Mouse (Mus musculus): ENCODE results near the gene Tk1. TPM values are rescaled to one million over a fixed set of nuclear protein-coding genes. Genes with fewer than 3 reads are reported as not detected.

Gene Tk1
- polyA plus RNA-seq, 1 experiment from 2014 or later, result 51.6 TPM

- H3K27me3 ChIP-seq (ENCODE audit: insufficient read depth, low read length), result no peaks in the 10 kb centered on the region
- H3K9ac ChIP-seq (ENCODE audit: low read depth, low read length), result no peak overlapping the region
- no peaks in the 10 kb centered on the region for H3K9me3 ChIP-seq (replicated peaks; ENCODE audit: low read length)
- H3K4me1 ChIP-seq (replicated peaks; ENCODE audit: insufficient read depth, low read length), result no peaks in the 10 kb centered on the region
- H3K27ac ChIP-seq, result no peak overlapping the region
- WGBS, result 91% methylated on average over 10 of the region's 10 CpGs
- no peak for ATAC-seq (replicated peaks; ENCODE audit: low FRiP score, low read depth)
- H3K4me2 ChIP-seq (ENCODE audit: low read length), result no peak overlapping the region
- no peak for TF ChIP-seq CTCF (IDR thresholded peaks at IDR 0.05; ENCODE audit: low read depth)
- no peak overlapping the region for H3K4me3 ChIP-seq (replicated peaks; ENCODE audit: low read depth, low read length)
- no peak for DNase-seq (ENCODE audit: low spot score)
- peaks cover 13% of the 10 kb centered on the region; the same call in 1 of the 2 replicates for H3K36me3 ChIP-seq (ENCODE audit: insufficient read depth, low read length)
Measured at GRCm38 (mm10) chr11:117857462-117857861, 31.6 kb upstream of the Tk1 start.

- TF ChIP-seq CTCF (IDR thresholded peaks at IDR 0.05; ENCODE audit: low read depth), result no peak
- WGBS, result 50% methylated on average over 1 of the region's 1 CpGs
- ATAC-seq (replicated peaks; ENCODE audit: low FRiP score, low read depth) (no peak), DNase-seq (ENCODE audit: low spot score) (no peak)
- Histone ChIP-seq H3K36me3 (ENCODE audit: insufficient read depth, low read length) (peaks cover 13% of the 10 kb centered on the region; the same call in 1 of the 2 replicates), H3K9ac (ENCODE audit: low read depth, low read length) (no peak overlapping the region), H3K9me3 (replicated peaks; ENCODE audit: low read length) (no peaks in the 10 kb centered on the region), H3K4me1 (replicated peaks; ENCODE audit: insufficient read depth, low read length) (no peaks in the 10 kb centered on the region), H3K27me3 (ENCODE audit: insufficient read depth, low read length) (no peaks in the 10 kb centered on the region), H3K4me3 (replicated peaks; ENCODE audit: low read depth, low read length) (no peak overlapping the region), H3K27ac (no peak overlapping the region), H3K4me2 (ENCODE audit: low read length) (no peak overlapping the region)
Measured at GRCm38 (mm10) chr11:117855975-117856374, 30.1 kb upstream of the Tk1 start.

- H3K4me1 ChIP-seq (replicated peaks; ENCODE audit: insufficient read depth, low read length), result peaks cover 2% of the 10 kb centered on the region; the same call in 1 of the 2 replicates
- no peak overlapping the region for H3K4me2 ChIP-seq (ENCODE audit: low read length)
- H3K36me3 ChIP-seq (ENCODE audit: insufficient read depth, low read length), result peaks cover 13% of the 10 kb centered on the region; the same call in 1 of the 2 replicates
- no peaks in the 10 kb centered on the region for H3K27me3 ChIP-seq (ENCODE audit: insufficient read depth, low read length)
- H3K4me3 ChIP-seq (replicated peaks; ENCODE audit: low read depth, low read length), result no peak overlapping the region
- 80% methylated on average over 5 of the region's 5 CpGs for WGBS
- no peaks in the 10 kb centered on the region for H3K9me3 ChIP-seq (replicated peaks; ENCODE audit: low read length)
- no peak overlapping the region for H3K9ac ChIP-seq (ENCODE audit: low read depth, low read length)
- H3K27ac ChIP-seq, result no peak overlapping the region
- no peak for DNase-seq (ENCODE audit: low spot score)
- ATAC-seq (replicated peaks; ENCODE audit: low FRiP score, low read depth), result no peak
- TF ChIP-seq CTCF (IDR thresholded peaks at IDR 0.05; ENCODE audit: low read depth), result no peak
Measured at GRCm38 (mm10) chr11:117855360-117855759, 29.5 kb upstream of the Tk1 start.

- DNase-seq (ENCODE audit: low spot score) (no peak), ATAC-seq (replicated peaks; ENCODE audit: low FRiP score, low read depth) (no peak)
- Histone ChIP-seq H3K27me3 (ENCODE audit: insufficient read depth, low read length) (no peaks in the 10 kb centered on the region), H3K9me3 (replicated peaks; ENCODE audit: low read length) (no peaks in the 10 kb centered on the region), H3K4me2 (ENCODE audit: low read length) (no peak overlapping the region), H3K4me3 (replicated peaks; ENCODE audit: low read depth, low read length) (no peak overlapping the region), H3K36me3 (ENCODE audit: insufficient read depth, low read length) (peaks cover 13% of the 10 kb centered on the region; the same call in 1 of the 2 replicates), H3K27ac (no peak overlapping the region), H3K4me1 (replicated peaks; ENCODE audit: insufficient read depth, low read length) (peaks cover 7% of the 10 kb centered on the region; the same call in 1 of the 2 replicates), H3K9ac (ENCODE audit: low read depth, low read length) (no peak overlapping the region)
- 95% methylated on average over 9 of the region's 9 CpGs for WGBS
- TF ChIP-seq CTCF (IDR thresholded peaks at IDR 0.05; ENCODE audit: low read depth), result no peak
Measured at GRCm38 (mm10) chr11:117854241-117854640, 28.3 kb upstream of the Tk1 start.

- Histone ChIP-seq H3K4me1 (replicated peaks; ENCODE audit: insufficient read depth, low read length) (peaks cover 7% of the 10 kb centered on the region; the same call in 1 of the 2 replicates), H3K9me3 (replicated peaks; ENCODE audit: low read length) (no peaks in the 10 kb centered on the region), H3K4me3 (replicated peaks; ENCODE audit: low read depth, low read length) (no peak overlapping the region), H3K27ac (no peak overlapping the region), H3K4me2 (ENCODE audit: low read length) (no peak overlapping the region), H3K36me3 (ENCODE audit: insufficient read depth, low read length) (peaks cover 13% of the 10 kb centered on the region; the same call in 1 of the 2 replicates), H3K27me3 (ENCODE audit: insufficient read depth, low read length) (no peaks in the 10 kb centered on the region), H3K9ac (ENCODE audit: low read depth, low read length) (no peak overlapping the region)
- DNase-seq (ENCODE audit: low spot score) (no peak), ATAC-seq (replicated peaks; ENCODE audit: low FRiP score, low read depth) (no peak)
- no peak for TF ChIP-seq CTCF (IDR thresholded peaks at IDR 0.05; ENCODE audit: low read depth)
- WGBS, result 74% methylated on average over 3 of the region's 3 CpGs
Measured at GRCm38 (mm10) chr11:117852875-117853274, 27.0 kb upstream of the Tk1 start.

GRCm38 (mm10) chr11:117848985-117849671 is 23.2 kb upstream of the Tk1 start, which contains the start of gene Birc5:
TSS of gene Birc5 (plus strand) at chr11:117849251.
- Histone ChIP-seq H3K9me3 (replicated peaks; ENCODE audit: low read length) (no peaks in the 10 kb centered on the region), H3K27ac (peak within 1 kb of the TSS; percentile 94), H3K36me3 (ENCODE audit: insufficient read depth, low read length) (0 out of 2 replicates have a peak, but pooled peaks cover 3% of the 10 kb centered on the region), H3K4me3 (replicated peaks; ENCODE audit: low read depth, low read length) (peak within 1 kb of the TSS; percentile 49), H3K4me2 (ENCODE audit: low read length) (peak within 1 kb of the TSS; percentile 78), H3K9ac (ENCODE audit: low read depth, low read length) (peak within 1 kb of the TSS; percentile 70), H3K27me3 (ENCODE audit: insufficient read depth, low read length) (no peaks in the 10 kb centered on the region), H3K4me1 (replicated peaks; ENCODE audit: insufficient read depth, low read length) (peaks cover 7% of the 10 kb centered on the region; the same call in 1 of the 2 replicates)
- ATAC-seq (replicated peaks; ENCODE audit: low FRiP score, low read depth), result peak; percentile 90
- under 1% methylated on average over 51 of the region's 51 CpGs for WGBS
- DNase-seq (ENCODE audit: low spot score), result peak; percentile 98
- TF ChIP-seq CTCF (IDR thresholded peaks at IDR 0.05; ENCODE audit: low read depth), result no peak
